ENCODE assay signal across 23 mouse cellular contexts in genomic region chr1:35642595-35642994, GRCm38 (mm10).
DNase-seq lines count a peak whose midpoint lies in the region; ATAC-seq lines count a peak whose summit lies in the region.
"Had no signal": no experiment of that assay in that cellular context is flagged by ENCODE, and none has a peak within 500 bp of the region (broad histone marks: within the 10 kb centered on the region; RNA-seq: fewer than 3 reads in every experiment).

No protein-coding gene starts in this region.

- DNase-seq in kidney, postnatal 10 days = peak; percentile 7
- DNase-seq in kidney, postnatal 25 days = no peak
- DNase-seq in embryo, embryonic 11 days = peak; percentile 18
- peak; percentile 25 for DNase-seq in hindbrain, embryonic 14.5 days (ENCODE audit: low spot score)
- no peak for DNase-seq in adrenal gland, postnatal 10 days
- no peak for DNase-seq in limb, embryonic 10.5 days (ENCODE audit: low spot score)
- DNase-seq: adrenal gland, adult 8-10 months; cerebellum, adult 11 months; cerebellum, postnatal 10 days; heart, postnatal 14 days; kidney, adult 11 months; kidney, postnatal 36 days; layer of hippocampus, adult 9-11 months; lung, adult 18-20 months; lung, postnatal 14 days; right cerebral cortex, postnatal 14 days; thymus, postnatal 36 days had no signal

- 29% methylated on average over 7 of the region's 7 CpGs for WGBS in hindbrain, embryonic 14.5 days
- 22% methylated on average over 7 of the region's 7 CpGs for WGBS in neural tube, embryonic 13.5 days
- 41% methylated on average over 7 of the region's 7 CpGs for WGBS in limb, embryonic 10.5 days

- H3K9ac ChIP-seq in hindbrain, embryonic 14.5 days = no peak overlapping the region
- no peak overlapping the region for H3K9ac ChIP-seq in neural tube, embryonic 13.5 days
- H3K9ac ChIP-seq: heart, embryonic 12.5 days had no signal

- H3K4me2 ChIP-seq in hindbrain, embryonic 14.5 days (replicated peaks) = no peak overlapping the region
- no peak overlapping the region for H3K4me2 ChIP-seq in neural tube, embryonic 13.5 days
- H3K4me2 ChIP-seq: heart, embryonic 12.5 days; liver, embryonic 11.5 days had no signal

- H3K4me1 ChIP-seq in hindbrain, embryonic 14.5 days (replicated peaks; ENCODE audit: control insufficient read depth, insufficient read depth, low read length) = 0 out of 2 replicates have a peak, but pooled peaks cover 4% of the 10 kb centered on the region
- peaks cover 5% of the 10 kb centered on the region for H3K4me1 ChIP-seq in neural tube, embryonic 13.5 days (replicated peaks)
- no peaks in the 10 kb centered on the region for H3K4me1 ChIP-seq in limb, embryonic 10.5 days
- H3K4me1 ChIP-seq: forebrain, embryonic 10.5 days; megakaryocyte, embryonic 14.5 days had no signal

- H3K36me3 ChIP-seq in hindbrain, embryonic 14.5 days (replicated peaks; ENCODE audit: control insufficient read depth, insufficient read depth) = no peaks in the 10 kb centered on the region
- H3K36me3 ChIP-seq in neural tube, embryonic 13.5 days = no peaks in the 10 kb centered on the region
- no peaks in the 10 kb centered on the region for H3K36me3 ChIP-seq in limb, embryonic 10.5 days
- H3K36me3 ChIP-seq: forebrain, embryonic 10.5 days; heart, embryonic 12.5 days had no signal

- H3K27me3 ChIP-seq in hindbrain, embryonic 14.5 days (ENCODE audit: control insufficient read depth, insufficient read depth, low read length) = no peaks in the 10 kb centered on the region
- no peaks in the 10 kb centered on the region for H3K27me3 ChIP-seq in neural tube, embryonic 13.5 days
- no peaks in the 10 kb centered on the region for H3K27me3 ChIP-seq in limb, embryonic 10.5 days (ENCODE audit: low read depth, poor library complexity, severe bottlenecking)
- H3K27me3 ChIP-seq: heart, embryonic 12.5 days; megakaryocyte, embryonic 14.5 days had no signal

- 0 out of 2 replicates have a peak overlapping the region, but pooled peaks have one; percentile 5 for H3K27ac ChIP-seq in hindbrain, embryonic 14.5 days
- no peak overlapping the region for H3K27ac ChIP-seq in neural tube, embryonic 13.5 days (replicated peaks)
- H3K27ac ChIP-seq in limb, embryonic 10.5 days = no peak overlapping the region
- H3K27ac ChIP-seq: forebrain, embryonic 10.5 days; left cerebral cortex, adult 2 months had no signal

- no peak overlapping the region for H3K4me3 ChIP-seq in hindbrain, embryonic 14.5 days (replicated peaks; ENCODE audit: low read length)
- H3K4me3 ChIP-seq in neural tube, embryonic 13.5 days = no peak overlapping the region
- no peak overlapping the region for H3K4me3 ChIP-seq in limb, embryonic 10.5 days
- H3K4me3 ChIP-seq: forebrain, embryonic 10.5 days; heart, embryonic 12.5 days; left cerebral cortex, adult 2 months; megakaryocyte, embryonic 14.5 days had no signal

- no peaks in the 10 kb centered on the region for H3K9me3 ChIP-seq in hindbrain, embryonic 14.5 days (ENCODE audit: control insufficient read depth, low read length)
- no peaks in the 10 kb centered on the region for H3K9me3 ChIP-seq in neural tube, embryonic 13.5 days
- H3K9me3 ChIP-seq in limb, embryonic 10.5 days (replicated peaks) = no peaks in the 10 kb centered on the region
- H3K9me3 ChIP-seq: forebrain, embryonic 10.5 days; heart, embryonic 12.5 days; megakaryocyte, embryonic 14.5 days had no signal

- peak; percentile 48; the same call in 1 of the 2 replicates for ATAC-seq in hindbrain, embryonic 14.5 days (ENCODE audit: low FRiP score)
- ATAC-seq in neural tube, embryonic 13.5 days (ENCODE audit: low read depth) = peak; percentile 78

Comparison
In these comparisons a context has a peak if more than half of its experiments do, and no peak if none do; other contexts are left out.
1. DNase-seq: peak in kidney, postnatal 10 days (single experiment), embryo, embryonic 11 days (single experiment) and hindbrain, embryonic 14.5 days (single experiment); none in kidney, postnatal 25 days (0 of 2), adrenal gland, postnatal 10 days (single experiment) and limb, embryonic 10.5 days (single experiment).